Mouse (Mus musculus): ENCODE data around the gene 2310061I04Rik. TPM values are rescaled to one million over a fixed set of nuclear protein-coding genes. Genes with fewer than 3 reads are reported as not detected.

2310061I04Rik gene
- total RNA-seq, 2 experiments from 2014 or later, result 21.5 TPM; not detected in 1

DNA sequence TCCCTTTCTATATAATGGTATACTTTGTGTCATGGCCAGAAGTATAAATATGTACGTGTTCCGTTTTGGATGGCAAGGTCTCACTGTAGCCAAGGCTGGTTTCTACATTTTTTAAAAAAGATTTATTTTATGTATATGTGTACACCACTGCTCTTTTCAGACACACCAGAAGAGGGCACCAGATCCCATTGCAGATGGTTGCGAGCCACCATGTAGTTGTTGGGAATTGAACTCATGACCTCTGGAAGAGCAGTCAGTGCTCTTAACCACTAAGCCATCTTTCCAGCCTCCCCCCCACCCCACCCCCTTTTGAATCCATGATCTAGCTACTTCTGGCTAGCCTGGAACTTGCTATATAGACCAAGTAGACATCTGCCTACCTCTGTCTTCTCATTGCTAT lies 53.7 kb downstream of the 2310061I04Rik start:
- no peak for ATAC-seq (replicated peaks; ENCODE audit: low FRiP score, poor library complexity, severe bottlenecking)

Other genes with a start within 250 kb of the 2310061I04Rik start
- gene Vars2, start 229.8 kb downstream of the 2310061I04Rik start, total RNA-seq (2015; ENCODE audit: low replicate concordance), result 1.9 and 2.9 TPM in 2 replicates
- 2.1 and 11.0 TPM in 2 replicates for gene Vars2, start 229.8 kb downstream of the 2310061I04Rik start, total RNA-seq (2017; ENCODE audit: low replicate concordance)
- gene Gtf2h4, start 223.7 kb downstream of the 2310061I04Rik start, total RNA-seq (2015; ENCODE audit: low replicate concordance), result 3.3 and 5.6 TPM in 2 replicates
- gene Gtf2h4, start 223.7 kb downstream of the 2310061I04Rik start, total RNA-seq (2017; ENCODE audit: low replicate concordance), result 2.6 and 9.8 TPM in 2 replicates
- gene Ddr1, start 192.8 kb downstream of the 2310061I04Rik start, total RNA-seq (2015; ENCODE audit: low replicate concordance), result 0.21 TPM in 1 of 2 replicates, not detected in the other
- not detected in 2 replicates for gene Ddr1, start 192.8 kb downstream of the 2310061I04Rik start, total RNA-seq (2017; ENCODE audit: low replicate concordance)
- gene Ier3, start 75.7 kb downstream of the 2310061I04Rik start, total RNA-seq (2015; ENCODE audit: low replicate concordance), result 7.5 and 11.9 TPM in 2 replicates
- gene Ier3, start 75.7 kb downstream of the 2310061I04Rik start, total RNA-seq (2017; ENCODE audit: low replicate concordance), result 2.1 and 8.0 TPM in 2 replicates
- gene Flot1, start 74.2 kb downstream of the 2310061I04Rik start, total RNA-seq (2015; ENCODE audit: low replicate concordance), result 20.9 and 37.8 TPM in 2 replicates
- 26.1 and 57.7 TPM in 2 replicates for gene Flot1, start 74.2 kb downstream of the 2310061I04Rik start, total RNA-seq (2017; ENCODE audit: low replicate concordance)
- 243 and 249 TPM in 2 replicates for gene Tubb5, start 59.1 kb downstream of the 2310061I04Rik start, total RNA-seq (2015; ENCODE audit: low replicate concordance)
- 216 and 335 TPM in 2 replicates for gene Tubb5, start 59.1 kb downstream of the 2310061I04Rik start, total RNA-seq (2017; ENCODE audit: low replicate concordance)
- 20.4 and 30.9 TPM in 2 replicates for gene Mdc1, start 55.9 kb downstream of the 2310061I04Rik start, total RNA-seq (2015; ENCODE audit: low replicate concordance)
- gene Mdc1, start 55.9 kb downstream of the 2310061I04Rik start, total RNA-seq (2017; ENCODE audit: low replicate concordance), result 12.4 and 16.4 TPM in 2 replicates
- gene Nrm, start 36.1 kb downstream of the 2310061I04Rik start, total RNA-seq (2015; ENCODE audit: low replicate concordance), result 12.9 and 15.0 TPM in 2 replicates
- gene Nrm, start 36.1 kb downstream of the 2310061I04Rik start, total RNA-seq (2017; ENCODE audit: low replicate concordance), result 3.2 and 20.0 TPM in 2 replicates
- 22.5 and 37.0 TPM in 2 replicates for gene Ppp1r18, start 31.8 kb downstream of the 2310061I04Rik start, total RNA-seq (2015; ENCODE audit: low replicate concordance)
- 10.3 and 13.4 TPM in 2 replicates for gene Ppp1r18, start 31.8 kb downstream of the 2310061I04Rik start, total RNA-seq (2017; ENCODE audit: low replicate concordance)
- gene Dhx16, start 17.6 kb downstream of the 2310061I04Rik start, total RNA-seq (2015; ENCODE audit: low replicate concordance), result 38.6 and 56.0 TPM in 2 replicates
- gene Dhx16, start 17.6 kb downstream of the 2310061I04Rik start, total RNA-seq (2017; ENCODE audit: low replicate concordance), result 30.8 and 38.9 TPM in 2 replicates
- gene Atat1, start 12.6 kb upstream of the 2310061I04Rik start, total RNA-seq (2015; ENCODE audit: low replicate concordance), result 2.3 TPM in 1 of 2 replicates, not detected in the other
- gene Atat1, start 12.6 kb upstream of the 2310061I04Rik start, total RNA-seq (2017; ENCODE audit: low replicate concordance), result 0.56 and 7.1 TPM in 2 replicates
- gene Mrps18b, start 19.0 kb upstream of the 2310061I04Rik start, total RNA-seq (2015; ENCODE audit: low replicate concordance), result 7.7 and 32.6 TPM in 2 replicates
- 7.4 and 18.9 TPM in 2 replicates for gene Mrps18b, start 19.0 kb upstream of the 2310061I04Rik start, total RNA-seq (2017; ENCODE audit: low replicate concordance)
- 91.1 and 91.3 TPM in 2 replicates for gene Ppp1r10, start 19.0 kb upstream of the 2310061I04Rik start, total RNA-seq (2015; ENCODE audit: low replicate concordance)
- gene Ppp1r10, start 19.0 kb upstream of the 2310061I04Rik start, total RNA-seq (2017; ENCODE audit: low replicate concordance), result 84.8 and 104 TPM in 2 replicates
- gene Abcf1, start 72.3 kb upstream of the 2310061I04Rik start, total RNA-seq (2015; ENCODE audit: low replicate concordance), result 13.0 and 13.6 TPM in 2 replicates
- 33.9 and 71.4 TPM in 2 replicates for gene Abcf1, start 72.3 kb upstream of the 2310061I04Rik start, total RNA-seq (2017; ENCODE audit: low replicate concordance)
- 1.5 and 3.3 TPM in 2 replicates for gene Gnl1, start 82.4 kb upstream of the 2310061I04Rik start, total RNA-seq (2015; ENCODE audit: low replicate concordance)
- 2.0 and 4.3 TPM in 2 replicates for gene Gnl1, start 82.4 kb upstream of the 2310061I04Rik start, total RNA-seq (2017; ENCODE audit: low replicate concordance)
- 2.3 TPM in 1 of 2 replicates, not detected in the other for gene Prr3, start 82.8 kb upstream of the 2310061I04Rik start, total RNA-seq (2015; ENCODE audit: low replicate concordance)
- 3.0 and 5.4 TPM in 2 replicates for gene Prr3, start 82.8 kb upstream of the 2310061I04Rik start, total RNA-seq (2017; ENCODE audit: low replicate concordance)
- 161 and 177 TPM in 2 replicates for gene H2-T24, start 123.1 kb upstream of the 2310061I04Rik start, total RNA-seq (2015; ENCODE audit: low replicate concordance)
- gene H2-T24, start 123.1 kb upstream of the 2310061I04Rik start, total RNA-seq (2017; ENCODE audit: low replicate concordance), result 587 and 609 TPM in 2 replicates
- gene H2-T23, start 135.4 kb upstream of the 2310061I04Rik start, total RNA-seq (2015; ENCODE audit: low replicate concordance), result 249 and 264 TPM in 2 replicates
- 271 and 275 TPM in 2 replicates for gene H2-T23, start 135.4 kb upstream of the 2310061I04Rik start, total RNA-seq (2017; ENCODE audit: low replicate concordance)
- 10.4 and 21.5 TPM in 2 replicates for gene H2-T22, start 145.3 kb upstream of the 2310061I04Rik start, total RNA-seq (2015; ENCODE audit: low replicate concordance)
- gene H2-T22, start 145.3 kb upstream of the 2310061I04Rik start, total RNA-seq (2017; ENCODE audit: low replicate concordance), result 12.8 and 20.4 TPM in 2 replicates
- gene Gm6034, start 145.5 kb upstream of the 2310061I04Rik start, total RNA-seq (2015; ENCODE audit: low replicate concordance), result not detected in 2 replicates
- gene Gm6034, start 145.5 kb upstream of the 2310061I04Rik start, total RNA-seq (2017; ENCODE audit: low replicate concordance), result not detected in 2 replicates
- gene Gm11127, start 160.9 kb upstream of the 2310061I04Rik start, total RNA-seq (2015; ENCODE audit: low replicate concordance), result not detected in 2 replicates
- not detected in 2 replicates for gene Gm11127, start 160.9 kb upstream of the 2310061I04Rik start, total RNA-seq (2017; ENCODE audit: low replicate concordance)
- 1.5 TPM in 1 of 2 replicates, not detected in the other for gene Gm19684, start 224.2 kb upstream of the 2310061I04Rik start, total RNA-seq (2015; ENCODE audit: low replicate concordance)
- gene Gm19684, start 224.2 kb upstream of the 2310061I04Rik start, total RNA-seq (2017; ENCODE audit: low replicate concordance), result 0.84 TPM in 1 of 2 replicates, not detected in the other
- gene Gm7030, start 232.0 kb upstream of the 2310061I04Rik start, total RNA-seq (2015; ENCODE audit: low replicate concordance), result not detected in 2 replicates
- not detected in 2 replicates for gene Gm7030, start 232.0 kb upstream of the 2310061I04Rik start, total RNA-seq (2017; ENCODE audit: low replicate concordance)